Mouse (Mus musculus) CD8-positive naive resting alpha-beta T cell, adult 57 days (primary cell): ENCODE results near the gene Ago4. TPM values are rescaled to one million over a fixed set of nuclear protein-coding genes. Genes with fewer than 3 reads are reported as not detected.

Experiments used
- total RNA-seq: library from RNA; stranded (reverse); gene quantifications from one replicate; pipeline ENCODE4 v1.2.4, GENCODE M21; 2023

The Ago4 gene
- 0.34 TPM for total RNA-seq

GRCm38 (mm10) chr4:126532827-126533728 lies at the start of gene Ago4:
TSS of gene Ago4 (minus strand) at chr4:126533472.

GRCm38 (mm10) chr4:126556809-126557711 lies 23.8 kb upstream of the Ago4 start, which contains the start of gene Clspn:
TSS of gene Clspn (plus strand) at chr4:126556935.

GRCm38 (mm10) chr4:126468285-126468901 lies 64.9 kb downstream of the Ago4 start, which contains the start of gene Ago1:
TSS of gene Ago1 (minus strand) at chr4:126468583.

Other genes starting within 250 kb of the Ago4 start
- gene Col8a2, start 246.7 kb downstream of the Ago4 start, total RNA-seq = not detected
- gene Adprhl2, start 211.8 kb downstream of the Ago4 start, total RNA-seq = 41.8 TPM
- not detected for gene Tekt2, start 207.8 kb downstream of the Ago4 start, total RNA-seq
- 33.6 TPM for gene Ago3, start 103.9 kb downstream of the Ago4 start, total RNA-seq
- 50.5 TPM for gene Ago1, start 64.9 kb downstream of the Ago4 start, total RNA-seq
- 14.5 TPM for gene Clspn, start 23.5 kb upstream of the Ago4 start, total RNA-seq
- gene 5730409E04Rik, start 76.3 kb upstream of the Ago4 start, total RNA-seq = 0.46 TPM
- 79.7 TPM for gene Psmb2, start 144.2 kb upstream of the Ago4 start, total RNA-seq
- gene Tfap2e, start 202.8 kb upstream of the Ago4 start, total RNA-seq = not detected
- gene Ncdn, start 220.0 kb upstream of the Ago4 start, total RNA-seq = 38.6 TPM
- gene AU040320, start 220.1 kb upstream of the Ago4 start, total RNA-seq = 40.5 TPM